Mouse (Mus musculus): ENCODE data around the gene Dcbld1. TPM values are rescaled to one million over a fixed set of nuclear protein-coding genes. Genes with fewer than 3 reads are reported as not detected.

Dcbld1 gene
- polyA plus RNA-seq (2012; rRNA removed; ENCODE audit: low replicate concordance): 19.1 and 19.9 TPM in 2 replicates

DNA sequence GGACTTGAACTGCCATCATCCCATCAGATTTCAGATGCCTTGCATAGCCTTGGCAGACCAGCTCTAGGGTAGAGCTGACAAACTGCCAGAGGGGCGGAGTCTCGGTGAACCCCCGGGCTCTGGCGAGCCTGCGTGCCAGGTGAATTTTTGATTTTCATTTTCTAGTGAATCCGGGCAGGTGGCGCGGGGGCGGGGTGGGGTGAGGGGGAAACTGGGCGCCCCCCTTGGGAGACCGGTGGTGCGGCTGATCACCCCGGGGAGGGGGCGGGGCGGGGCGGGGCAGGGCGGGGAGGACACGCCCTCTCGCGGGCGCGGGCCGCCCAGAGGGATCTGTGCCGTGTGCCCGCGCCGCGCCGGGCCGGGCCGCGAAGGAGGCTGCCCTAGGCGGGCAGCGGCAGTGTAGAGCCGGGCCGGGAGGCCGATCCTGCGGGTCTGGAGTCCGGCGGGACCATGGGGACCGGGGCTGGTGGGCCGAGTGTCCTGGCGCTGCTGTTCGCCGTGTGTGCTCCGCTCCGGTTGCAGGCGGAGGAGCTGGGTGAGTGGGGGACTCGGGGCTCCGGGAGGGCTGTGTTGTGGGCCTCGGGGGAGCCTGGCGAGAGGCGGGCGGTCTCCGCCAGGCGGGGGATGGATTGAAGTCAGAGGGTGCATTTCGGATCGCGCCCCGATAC is at the start of gene Dcbld1:
Gene Dcbld1 (plus strand): TSS at position 319 of the 668 bp plus-strand sequence.

DNA sequence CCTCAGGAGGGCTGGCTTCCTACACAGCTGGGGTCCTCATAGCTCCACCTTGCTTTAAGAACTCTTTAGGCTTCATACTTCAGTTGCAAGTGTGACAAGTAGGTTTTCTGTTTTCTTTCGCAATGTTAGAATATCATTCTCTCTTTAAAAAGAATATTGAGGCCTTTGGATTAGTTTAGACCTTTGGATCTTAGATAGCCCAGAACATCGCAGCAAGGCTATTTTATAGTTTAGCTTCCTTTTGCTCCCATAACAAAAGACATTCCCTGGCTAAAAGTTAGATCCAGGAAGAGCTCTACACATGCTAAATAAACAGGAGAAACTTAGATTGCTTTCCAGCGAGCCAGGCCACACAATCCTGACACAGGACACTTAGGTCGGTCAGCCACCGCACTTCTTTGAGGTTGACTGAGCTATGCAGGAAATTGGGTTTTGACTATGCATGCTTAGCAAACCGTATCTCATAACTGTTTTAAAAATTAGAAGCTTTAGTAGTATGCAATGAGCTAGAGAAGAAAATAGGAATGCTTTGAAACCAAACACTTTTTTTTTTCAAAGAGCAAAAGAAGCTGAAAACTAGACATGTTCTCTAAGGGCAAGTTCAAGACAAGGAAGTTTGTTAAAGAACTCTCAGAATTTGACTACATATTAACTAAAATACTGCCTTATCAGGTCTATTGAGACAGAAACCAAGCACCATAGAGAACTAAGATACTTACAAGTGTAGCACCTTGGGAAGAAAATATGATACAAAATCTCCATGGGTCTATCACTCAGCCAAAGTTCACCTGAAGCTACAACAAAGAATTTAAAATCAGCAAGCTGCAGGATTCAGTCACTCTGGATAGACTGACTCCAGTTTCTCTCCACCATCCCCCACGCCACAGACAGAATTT is 38.2 kb upstream of the Dcbld1 start, which contains the start of gene Ros1:
Gene Ros1 (minus strand): TSS at position 288 of the 896 bp plus-strand sequence.

DNA sequence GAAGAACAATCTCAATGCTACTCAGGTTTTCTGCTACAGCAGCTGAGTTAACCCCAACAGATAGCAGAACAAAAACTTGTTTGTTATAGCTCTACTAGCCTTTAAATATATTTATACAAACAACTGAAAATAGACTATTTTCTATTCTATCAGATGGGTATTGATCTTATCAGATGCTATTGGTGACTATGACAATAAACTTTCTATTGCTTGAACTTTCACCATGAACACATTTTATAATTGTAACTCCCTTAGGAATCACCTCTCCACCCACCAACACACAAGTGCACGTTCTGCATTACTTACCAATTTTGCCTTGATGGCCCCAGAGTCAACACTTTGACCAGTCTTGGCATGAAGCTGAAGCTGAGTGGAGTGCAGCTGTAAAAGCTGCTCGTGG is 125.0 kb downstream of the Dcbld1 start, which contains the start of gene Gm26741:
Gene Gm26741 (plus strand): TSS at position 301 of the 400 bp plus-strand sequence.

Other genes starting within 250 kb of the Dcbld1 start
- not detected in 2 replicates for gene Vgll2, start 211.1 kb upstream of the Dcbld1 start, polyA plus RNA-seq (2012; rRNA removed; ENCODE audit: low replicate concordance)
- 0.04 and 0.25 TPM in 2 replicates for gene Ros1, start 38.4 kb upstream of the Dcbld1 start, polyA plus RNA-seq (2012; rRNA removed; ENCODE audit: low replicate concordance)
- not detected in 2 replicates for gene Gm26741, start 125.1 kb downstream of the Dcbld1 start, polyA plus RNA-seq (2012; rRNA removed; ENCODE audit: low replicate concordance)
- 1.2 and 2.3 TPM in 2 replicates for gene Gopc, start 148.5 kb downstream of the Dcbld1 start, polyA plus RNA-seq (2012; rRNA removed; ENCODE audit: low replicate concordance)
- gene Nepn, start 155.4 kb downstream of the Dcbld1 start, polyA plus RNA-seq (2012; rRNA removed; ENCODE audit: low replicate concordance): not detected in 2 replicates
- 21.6 and 38.1 TPM in 2 replicates for gene Nus1, start 183.9 kb downstream of the Dcbld1 start, polyA plus RNA-seq (2012; rRNA removed; ENCODE audit: low replicate concordance)